Comparison of ENCODE assay signal across 8 mouse cellular contexts in genomic region chrX:70574243-70574642, GRCm38 (mm10).
DNase-seq lines count a peak whose midpoint lies in the region; ATAC-seq and TF ChIP-seq lines count a peak whose summit lies in the region.
"Not testable (repeated sequence)": the region's sequence is repeated elsewhere in the genome, so short reads cannot be mapped to it uniquely, and the experiment has no call there.

No protein-coding gene starts in this region.

- POLR2A ChIA-PET in Patski (lab: Charles Lee) = not testable (repeated sequence)

- peaks cover 34% of the 10 kb centered on the region for H3K27me3 ChIP-seq in Patski
- H3K27me3 ChIP-seq in midbrain, embryonic 11.5 days (ENCODE audit: control insufficient read depth, insufficient read depth, low read length) = not testable (repeated sequence)

- DNase-seq in Patski (ENCODE audit: low read depth, low spot score); midbrain, embryonic 11.5 days (ENCODE audit: low spot score, missing footprints): not testable (repeated sequence)

- H3K9me3 ChIP-seq in midbrain, embryonic 11.5 days (ENCODE audit: control insufficient read depth, low read length) = not testable (repeated sequence)

- not testable (repeated sequence) for H3K36me3 ChIP-seq in midbrain, embryonic 11.5 days (ENCODE audit: control insufficient read depth, insufficient read depth, low read length)

- not testable (repeated sequence) for H3K4me1 ChIP-seq in midbrain, embryonic 11.5 days (ENCODE audit: control insufficient read depth, insufficient read depth, low read length)

- H3K27ac ChIP-seq in midbrain, embryonic 11.5 days (ENCODE audit: low read depth, low read length) = not testable (repeated sequence)

- TF ChIP-seq CTCF in Patski (IDR thresholded peaks at IDR 0.05) = not testable (repeated sequence)

- in situ Hi-C loops in Patski (cut with MboI; ENCODE audit: low pct_unique_long_range_greater_than_20kb) = not testable (repeated sequence)

- H3K9ac ChIP-seq in midbrain, embryonic 11.5 days (ENCODE audit: low read length) = not testable (repeated sequence)

- H3K4me2 ChIP-seq in midbrain, embryonic 11.5 days = not testable (repeated sequence)

- CTCF ChIA-PET in Patski (lab: Charles Lee) = not testable (repeated sequence)

- ATAC-seq in CD4-positive, CD25-positive, alpha-beta regulatory T cell, adult 4 months = peak; percentile 56
- ATAC-seq in Patski = peak; percentile 51
- ATAC-seq in common myeloid progenitor, adult 5-6 weeks (replicated peaks; ENCODE audit: low read depth, poor library complexity, severe bottlenecking) = peak; percentile 89
- peak; percentile 90 for ATAC-seq in frontal cortex, adult (ENCODE audit: low TSS enrichment)
- peak; percentile 65 to 76; a peak in 3 of 4 replicates for ATAC-seq in hematopoietic stem cell, adult 5-6 weeks (replicated peaks in 1 of 2; ENCODE audit: insufficient read depth in 1 of 2, low FRiP score in 2 of 2, low TSS enrichment in 1 of 2, low read depth in 1 of 2, poor library complexity in 2 of 2, severe bottlenecking in 2 of 2)
- peak; percentile 81 for ATAC-seq in megakaryocyte progenitor cell, adult 5-6 weeks (replicated peaks; ENCODE audit: poor library complexity)
- ATAC-seq in midbrain, embryonic 11.5 days (ENCODE audit: low FRiP score) = peak; percentile 35; the same call in 1 of the 2 replicates
- peak; percentile 55; the same call in 1 of the 2 replicates for ATAC-seq in neutrophil, adult 5-6 weeks (ENCODE audit: extremely low read depth, insufficient number of reproducible peaks, low FRiP score, poor library complexity, severe bottlenecking)

- 33% methylated on average over 1 of the region's 6 CpGs for WGBS in midbrain, embryonic 11.5 days

- H3K4me3 ChIP-seq in midbrain, embryonic 11.5 days (ENCODE audit: low read depth, low read length) = not testable (repeated sequence)

Comparison
In these comparisons a context has a peak if more than half of its experiments do, and no peak if none do; other contexts are left out.
1. ATAC-seq: peak in every context shown above with its lines; median percentile 90 in frontal cortex, adult; 89 in common myeloid progenitor, adult 5-6 weeks; 81 in megakaryocyte progenitor cell, adult 5-6 weeks; 70 in hematopoietic stem cell, adult 5-6 weeks; 56 in CD4-positive, CD25-positive, alpha-beta regulatory T cell, adult 4 months; 55 in neutrophil, adult 5-6 weeks; 51 in Patski; 35 in midbrain, embryonic 11.5 days.